Mouse (Mus musculus): ENCODE measurements around the gene H13. TPM values are rescaled to one million over a fixed set of nuclear protein-coding genes. Genes with fewer than 3 reads are reported as not detected.

Gene H13
- polyA plus RNA-seq, 1 experiment from 2014 or later: 131 TPM

DNA sequence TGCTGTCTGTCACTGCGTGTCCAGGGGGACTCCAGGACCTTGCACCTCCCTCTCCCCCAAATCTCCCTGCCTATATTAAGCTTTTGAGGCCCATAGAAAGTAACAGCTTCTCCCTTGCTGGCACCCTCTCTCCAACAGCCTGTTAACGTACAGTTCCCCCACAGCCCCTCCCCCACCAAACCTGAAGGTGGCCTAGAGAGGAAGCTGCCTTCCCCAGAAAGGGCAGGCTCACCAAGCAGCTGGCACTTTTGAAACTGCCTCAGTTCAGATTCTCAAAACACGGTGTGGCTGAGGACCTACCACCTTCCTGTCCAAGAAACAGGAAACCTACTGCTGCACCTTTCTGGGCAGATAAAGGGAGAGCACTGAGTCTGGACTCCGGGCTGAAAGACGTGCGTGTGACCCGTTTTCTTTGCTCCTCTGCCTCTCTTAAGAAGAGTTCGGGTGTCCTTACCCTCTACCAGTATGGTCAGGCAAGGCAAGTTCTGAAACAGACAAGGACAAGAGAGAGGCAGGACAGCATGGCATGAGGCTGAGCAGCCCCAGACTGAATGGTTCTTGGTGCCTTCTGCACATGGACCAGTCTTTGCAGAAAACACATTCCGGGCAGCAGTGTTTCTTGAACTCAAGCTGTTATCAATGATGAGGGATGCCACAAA lies 1.9 kb downstream of the H13 start:
- Histone ChIP-seq H3K4me1 (peaks cover 48% of the 10 kb centered on the region), H3K4me2 (peak overlapping the region; percentile 90), H3K4me3 (peak overlapping the region; percentile 99), H3K27ac (peak overlapping the region; percentile 96), H3K36me3 (ENCODE audit: poor library complexity, severe bottlenecking) (peaks cover 36% of the 10 kb centered on the region), H3K9me3 (replicated peaks) (no peaks in the 10 kb centered on the region), H3K27me3 (no peaks in the 10 kb centered on the region), H3K9ac (peak overlapping the region; percentile 98)
- 59% methylated on average over 9 of the region's 9 CpGs for WGBS
- no peak; the same call in 1 of the 2 replicates for ATAC-seq

DNA sequence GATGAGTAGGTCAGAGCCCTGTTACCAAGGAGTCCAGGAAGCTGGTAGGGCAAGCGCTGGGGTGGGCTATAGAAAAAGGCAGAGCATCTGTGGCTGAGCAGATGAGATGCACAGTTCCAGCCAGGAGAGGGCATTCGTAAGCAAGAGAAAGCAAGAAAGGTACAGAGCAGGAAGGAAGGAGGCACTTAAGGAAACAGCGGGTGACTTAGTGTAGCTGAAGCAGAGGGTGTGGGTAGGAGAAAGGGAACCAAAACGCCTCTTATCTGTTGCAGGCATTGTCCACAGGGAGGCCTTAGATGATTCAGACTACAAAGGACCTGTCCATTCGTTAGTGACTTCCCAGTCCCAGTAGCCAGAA lies 2.4 kb downstream of the H13 start:
- H3K27ac ChIP-seq: peak overlapping the region; percentile 96; the same call in 1 of the 2 replicates
- WGBS: 32% methylated on average over 5 of the region's 5 CpGs
- peak; percentile 50; the same call in 1 of the 2 replicates for ATAC-seq

GRCm38 (mm10) chr2:152672166-152672565 lies 2.9 kb downstream of the H13 start:
- Histone ChIP-seq H3K36me3 (ENCODE audit: poor library complexity, severe bottlenecking) (peaks cover 46% of the 10 kb centered on the region), H3K27me3 (no peaks in the 10 kb centered on the region), H3K9ac (peak overlapping the region; percentile 98), H3K4me1 (peaks cover 48% of the 10 kb centered on the region), H3K27ac (no peak overlapping the region), H3K9me3 (replicated peaks) (no peaks in the 10 kb centered on the region), H3K4me3 (peak overlapping the region; percentile 99), H3K4me2 (peak overlapping the region; percentile 90)
- WGBS: 90% methylated on average over 12 of the region's 12 CpGs
- ATAC-seq: no peak

More for the DNA sequence above, 2.4 kb downstream of the H13 start:
- H3K4me2 ChIP-seq: peak overlapping the region; percentile 90
- peak overlapping the region; percentile 99 for H3K4me3 ChIP-seq
- H3K27me3 ChIP-seq: no peaks in the 10 kb centered on the region
- peak overlapping the region; percentile 98 for H3K9ac ChIP-seq
- peaks cover 41% of the 10 kb centered on the region for H3K36me3 ChIP-seq (ENCODE audit: poor library complexity, severe bottlenecking)
- H3K4me1 ChIP-seq: peaks cover 48% of the 10 kb centered on the region
- H3K9me3 ChIP-seq (replicated peaks): no peaks in the 10 kb centered on the region

DNA sequence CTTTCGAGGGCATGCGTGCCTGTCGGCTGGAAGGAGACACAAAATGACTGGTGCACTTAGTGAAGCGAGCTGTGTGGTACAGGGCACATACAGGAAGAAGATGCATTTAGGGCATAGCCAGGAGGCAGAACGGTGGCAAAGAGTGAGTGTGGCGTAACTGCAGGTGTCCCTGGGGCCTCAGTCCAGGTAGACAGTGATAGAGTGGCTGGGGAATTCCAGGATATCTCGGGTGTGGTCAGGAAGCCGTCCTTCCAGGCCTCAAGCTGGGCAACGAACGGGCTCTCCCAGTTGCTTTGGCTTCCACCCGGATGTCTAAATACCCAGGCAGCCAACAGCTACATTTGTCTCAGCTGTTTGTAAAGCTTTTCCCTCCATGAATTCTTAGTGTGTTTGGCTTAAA lies 4.9 kb downstream of the H13 start:
- Histone ChIP-seq H3K27ac (no peak overlapping the region), H3K36me3 (ENCODE audit: poor library complexity, severe bottlenecking) (peaks cover 64% of the 10 kb centered on the region), H3K9ac (no peak overlapping the region), H3K9me3 (replicated peaks) (no peaks in the 10 kb centered on the region), H3K4me3 (no peak overlapping the region), H3K27me3 (no peaks in the 10 kb centered on the region), H3K4me2 (no peak overlapping the region), H3K4me1 (peaks cover 49% of the 10 kb centered on the region)
- 88% methylated on average over 11 of the region's 11 CpGs for WGBS
- ATAC-seq: no peak

DNA sequence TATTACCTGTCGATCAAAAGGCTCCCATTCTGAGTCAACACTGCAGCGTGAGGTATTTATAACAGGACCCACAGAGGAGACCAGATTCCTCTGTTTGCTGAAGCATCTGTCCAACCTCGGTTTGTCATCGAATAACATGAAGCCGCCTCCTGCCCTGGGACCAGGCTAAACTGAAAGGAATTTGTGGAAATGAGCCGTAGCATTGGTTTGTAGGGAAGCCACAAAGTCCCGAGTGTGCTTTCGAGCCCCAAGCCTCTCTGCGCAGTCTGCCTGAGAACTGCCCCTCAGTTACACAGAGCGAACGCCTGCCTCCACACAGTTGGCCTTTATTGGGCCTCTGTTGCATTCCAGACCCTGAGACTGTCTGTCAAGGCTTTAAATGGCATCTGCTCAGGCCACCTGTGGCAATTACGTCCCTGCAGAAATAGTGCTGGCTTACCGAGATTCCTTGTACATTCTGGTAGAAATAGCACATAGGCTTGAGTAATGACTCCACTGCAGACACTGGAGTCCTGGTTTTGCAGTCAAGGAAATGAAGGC lies 6.1 kb downstream of the H13 start:
- Histone ChIP-seq H3K36me3 (ENCODE audit: poor library complexity, severe bottlenecking) (peaks cover 76% of the 10 kb centered on the region), H3K27ac (no peak overlapping the region), H3K9ac (no peak overlapping the region), H3K4me2 (no peak overlapping the region), H3K4me1 (peaks cover 47% of the 10 kb centered on the region), H3K27me3 (no peaks in the 10 kb centered on the region), H3K9me3 (replicated peaks) (no peaks in the 10 kb centered on the region), H3K4me3 (no peak overlapping the region)
- WGBS: 91% methylated on average over 13 of the region's 13 CpGs
- ATAC-seq: no peak

DNA sequence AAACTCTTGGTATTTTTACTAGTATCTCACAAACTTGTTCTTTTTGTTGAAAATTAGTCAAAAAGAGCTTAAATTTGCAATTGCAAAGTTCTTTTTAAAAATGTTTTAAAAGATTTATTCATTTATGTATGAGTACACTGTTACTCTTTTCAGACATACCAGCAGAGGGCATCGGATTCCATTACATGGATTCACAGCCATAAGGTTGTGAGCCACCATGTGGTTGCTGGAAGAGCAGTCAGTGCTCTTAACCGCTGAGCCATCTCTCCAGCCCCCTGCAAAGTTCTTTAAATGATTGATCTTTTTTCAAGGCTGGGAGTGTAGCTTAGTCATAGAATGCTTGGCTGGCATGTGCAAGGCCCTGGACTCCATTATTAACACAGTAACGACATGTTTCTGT lies 9.0 kb downstream of the H13 start:
- peaks cover 17% of the 10 kb centered on the region; the same call in 1 of the 2 replicates for H3K4me1 ChIP-seq
- H3K9ac ChIP-seq: no peak overlapping the region
- no peaks in the 10 kb centered on the region for H3K27me3 ChIP-seq
- H3K4me2 ChIP-seq: no peak overlapping the region
- peaks cover 93% of the 10 kb centered on the region for H3K36me3 ChIP-seq (ENCODE audit: poor library complexity, severe bottlenecking)
- H3K4me3 ChIP-seq: no peak overlapping the region
- H3K27ac ChIP-seq: no peak overlapping the region
- 66% methylated on average over 3 of the region's 3 CpGs for WGBS
- ATAC-seq: peak; percentile 36; the same call in 1 of the 2 replicates
- no peaks in the 10 kb centered on the region for H3K9me3 ChIP-seq (replicated peaks)

GRCm38 (mm10) chr2:152678925-152679324 lies 9.7 kb downstream of the H13 start:
- no peak overlapping the region for H3K4me2 ChIP-seq
- no peaks in the 10 kb centered on the region for H3K9me3 ChIP-seq (replicated peaks)
- H3K4me3 ChIP-seq: no peak overlapping the region
- H3K9ac ChIP-seq: no peak overlapping the region
- peaks cover 97% of the 10 kb centered on the region for H3K36me3 ChIP-seq (ENCODE audit: poor library complexity, severe bottlenecking)
- no peak overlapping the region for H3K27ac ChIP-seq
- peaks cover 13% of the 10 kb centered on the region; the same call in 1 of the 2 replicates for H3K4me1 ChIP-seq
- WGBS: 92% methylated on average over 5 of the region's 5 CpGs
- 0 out of 2 replicates have a peak, but pooled peaks have one; percentile 19 for ATAC-seq
- no peaks in the 10 kb centered on the region for H3K27me3 ChIP-seq

DNA sequence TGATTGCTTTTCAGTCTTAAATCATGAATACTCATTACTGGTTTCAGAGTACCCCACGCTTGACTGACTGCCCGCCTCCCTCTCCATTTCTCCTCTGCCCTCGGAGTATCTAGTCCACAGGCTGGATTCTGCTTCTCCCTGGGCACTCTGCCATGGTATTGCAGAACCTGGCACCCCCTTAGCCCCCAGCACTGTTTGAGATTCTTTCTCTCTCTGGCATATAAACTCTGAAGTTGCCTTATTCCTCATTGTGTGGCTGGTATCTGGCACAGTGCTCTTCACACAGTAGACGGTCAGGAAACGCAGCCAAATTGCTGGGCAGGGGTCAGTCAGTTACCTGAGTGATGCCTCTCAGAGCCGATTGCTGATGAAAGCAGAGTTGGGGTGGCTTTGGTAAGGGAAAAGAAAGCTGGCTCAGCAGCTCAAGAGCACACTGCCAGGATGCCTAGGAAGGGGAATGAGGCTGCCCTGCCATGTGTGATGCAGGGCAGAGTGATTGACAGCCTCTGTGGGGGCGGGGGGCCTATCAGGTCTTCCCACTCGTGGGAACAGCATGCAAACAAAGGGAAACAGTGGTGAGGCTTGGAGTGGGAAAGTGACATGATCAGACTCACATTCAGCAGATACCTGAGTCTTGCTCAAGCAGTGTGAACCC lies 10.6 kb downstream of the H13 start:
- Histone ChIP-seq H3K4me1 (0 out of 2 replicates have a peak, but pooled peaks cover 6% of the 10 kb centered on the region), H3K9ac (no peak overlapping the region), H3K9me3 (replicated peaks) (no peaks in the 10 kb centered on the region), H3K36me3 (ENCODE audit: poor library complexity, severe bottlenecking) (peaks cover 97% of the 10 kb centered on the region), H3K27me3 (no peaks in the 10 kb centered on the region), H3K27ac (no peak overlapping the region), H3K4me2 (no peak overlapping the region), H3K4me3 (no peak overlapping the region)
- WGBS: 83% methylated on average over 8 of the region's 8 CpGs
- no peak for ATAC-seq

DNA sequence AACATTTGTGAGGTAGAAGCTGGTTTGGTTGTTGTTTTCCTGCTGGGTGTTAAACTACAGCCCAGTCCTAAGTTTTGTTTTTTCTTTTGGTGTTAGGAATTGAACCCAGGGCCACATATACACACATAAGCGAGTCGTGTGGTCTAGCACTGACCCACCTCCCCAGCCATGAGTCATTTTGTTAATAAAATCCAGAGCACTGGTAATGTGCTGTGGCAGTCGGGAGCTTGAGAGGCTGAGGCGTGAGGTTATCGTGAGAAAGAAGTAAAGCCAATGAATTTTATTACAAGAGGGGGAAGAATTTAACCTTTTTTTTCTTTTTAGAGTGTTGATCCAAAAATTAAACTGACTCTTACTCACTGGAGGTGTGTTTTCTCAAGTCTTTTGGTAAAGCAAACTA lies 13.8 kb downstream of the H13 start:
- Histone ChIP-seq H3K4me1 (peaks cover 10% of the 10 kb centered on the region), H3K4me3 (no peak overlapping the region), H3K4me2 (no peak overlapping the region), H3K36me3 (ENCODE audit: poor library complexity, severe bottlenecking) (peaks cover 98% of the 10 kb centered on the region), H3K27me3 (no peaks in the 10 kb centered on the region), H3K9ac (no peak overlapping the region), H3K27ac (no peak overlapping the region), H3K9me3 (replicated peaks) (no peaks in the 10 kb centered on the region; the same call in 1 of the 2 replicates)
- WGBS: 96% methylated on average over 5 of the region's 5 CpGs
- no peak for ATAC-seq

DNA sequence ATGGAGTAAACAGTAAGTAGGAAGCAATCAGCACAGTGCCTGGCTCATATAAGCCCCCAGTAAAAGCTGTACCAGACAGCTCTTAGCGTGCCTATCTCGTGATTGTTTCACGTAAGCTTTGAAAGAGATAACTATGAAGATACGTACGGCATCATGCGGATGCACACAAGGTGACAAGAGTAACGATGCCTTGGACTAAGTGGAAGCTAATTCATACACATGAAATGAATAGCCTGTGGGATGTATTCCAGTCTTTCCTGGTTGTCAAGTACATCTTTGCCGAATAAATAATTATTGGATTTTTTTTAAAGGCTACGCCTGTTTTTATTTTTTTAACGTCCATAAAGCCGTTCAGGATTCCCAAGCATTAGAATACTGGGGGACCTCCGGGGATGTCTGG lies 17.1 kb downstream of the H13 start:
- H3K4me1 ChIP-seq: peaks cover 7% of the 10 kb centered on the region
- H3K9ac ChIP-seq: peak overlapping the region; percentile 27; the same call in 1 of the 2 replicates
- H3K36me3 ChIP-seq (ENCODE audit: poor library complexity, severe bottlenecking): peaks cover 100% of the 10 kb centered on the region
- 60% methylated on average over 12 of the region's 12 CpGs for WGBS
- peak overlapping the region; percentile 48 for H3K4me2 ChIP-seq
- peak overlapping the region; percentile 2 for H3K4me3 ChIP-seq
- peak overlapping the region; percentile 59 for H3K27ac ChIP-seq
- ATAC-seq: peak; percentile 22
- no peaks in the 10 kb centered on the region; the same call in 1 of the 2 replicates for H3K9me3 ChIP-seq (replicated peaks)
- no peaks in the 10 kb centered on the region for H3K27me3 ChIP-seq

- Histone ChIP-seq H3K4me3 (peak within 1 kb of the TSS; percentile 45), H3K9me3 (replicated peaks) (no peaks in the 10 kb centered on the region; the same call in 1 of the 2 replicates), H3K4me2 (peak within 1 kb of the TSS; percentile 69), H3K4me1 (peaks cover 7% of the 10 kb centered on the region), H3K27ac (peak within 1 kb of the TSS; percentile 59), H3K36me3 (ENCODE audit: poor library complexity, severe bottlenecking) (peaks cover 96% of the 10 kb centered on the region), H3K27me3 (no peaks in the 10 kb centered on the region), H3K9ac (peak within 1 kb of the TSS; percentile 64)
- 56% methylated on average over 45 of the region's 45 CpGs for WGBS
- peak; percentile 97 for ATAC-seq
These were observed 17.6 kb downstream of the H13 start, which contains the start of gene Mcts2 for GRCm38 (mm10) chr2:152686806-152687267. Mcts2 (plus strand) TSS chr2:152687035.

Measured in forebrain, embryonic 13.5 days (tissue).